Mouse (Mus musculus) olfactory bulb, adult 2 months (tissue): ENCODE measurements at regions not wholly inside any gene's neighbourhood (a gene's known extent, or its start where the extent isn't known, plus 50 kb on each side); places are given as distances from the start of the nearest gene placed in this dataset.

Experiments used
- H3K27ac ChIP-seq: fragments of 200-500 bp; 2 replicates; pipeline ENCODE4 v1.5.1; 2012; ENCODE audit warnings: low read depth, low read length; ENCODE audit not compliant: insufficient read depth
- H3K4me1 ChIP-seq: fragments of 200-500 bp; 2 replicates; pipeline ENCODE4 v1.6.1; 2012; ENCODE audit warnings: low read length; ENCODE audit not compliant: control insufficient read depth, insufficient read depth
- H3K4me3 ChIP-seq: fragments of 200-500 bp; 2 replicates; pipeline ENCODE4 v1.5.1; 2012; ENCODE audit warnings: mild to moderate bottlenecking, low read depth, low read length, moderate library complexity; ENCODE audit not compliant: insufficient read depth
- CTCF ChIP-seq: fragments of 200-500 bp; IDR thresholded peaks from 2 replicates; pipeline ENCODE4 v1.5.1; 2012; ENCODE audit warnings: low read depth, mild to moderate bottlenecking, low read length, moderate library complexity; ENCODE audit not compliant: insufficient read depth
- POLR2A ChIP-seq: fragments of 200-500 bp; IDR thresholded peaks from 2 replicates; pipeline ENCODE4 v1.6.1; 2012; ENCODE audit warnings: mild to moderate bottlenecking, low read depth, low read length, moderate library complexity; ENCODE audit not compliant: insufficient read depth
- WGBS: fragments of 180-500 bp; shearing (Covaris S2); methylation state at CpG from one replicate; pipeline ENCODE4 v1.1.7; 2018; 5-methylcytosine and 5-hydroxymethylcytosine counted together

DNA sequence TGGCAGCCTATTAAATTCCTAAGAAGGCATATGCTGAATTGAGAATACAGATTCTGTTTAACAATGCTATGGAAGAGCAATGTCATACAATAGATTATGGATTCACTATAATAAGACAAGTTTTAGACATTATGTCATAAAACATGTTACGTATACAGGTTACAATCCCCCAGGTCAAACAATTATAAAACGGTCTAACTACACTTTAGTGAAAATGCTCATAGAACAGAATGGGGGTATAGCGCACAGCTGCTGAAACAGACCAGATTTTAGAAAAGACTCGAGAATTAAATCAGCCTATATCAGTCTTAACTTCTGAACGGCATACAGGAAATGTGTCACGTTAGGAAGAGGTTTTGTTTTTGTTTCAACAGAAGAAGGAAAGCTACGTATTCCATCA lies 660.5 kb upstream of the Sel1l start:
- no peaks in the 10 kb centered on the region for H3K4me1 ChIP-seq
- H3K27ac ChIP-seq, result no peak overlapping the region
- TF ChIP-seq CTCF, result no peak
- no peak overlapping the region for H3K4me3 ChIP-seq
- 83% methylated on average over 7 of the region's 7 CpGs for WGBS

DNA sequence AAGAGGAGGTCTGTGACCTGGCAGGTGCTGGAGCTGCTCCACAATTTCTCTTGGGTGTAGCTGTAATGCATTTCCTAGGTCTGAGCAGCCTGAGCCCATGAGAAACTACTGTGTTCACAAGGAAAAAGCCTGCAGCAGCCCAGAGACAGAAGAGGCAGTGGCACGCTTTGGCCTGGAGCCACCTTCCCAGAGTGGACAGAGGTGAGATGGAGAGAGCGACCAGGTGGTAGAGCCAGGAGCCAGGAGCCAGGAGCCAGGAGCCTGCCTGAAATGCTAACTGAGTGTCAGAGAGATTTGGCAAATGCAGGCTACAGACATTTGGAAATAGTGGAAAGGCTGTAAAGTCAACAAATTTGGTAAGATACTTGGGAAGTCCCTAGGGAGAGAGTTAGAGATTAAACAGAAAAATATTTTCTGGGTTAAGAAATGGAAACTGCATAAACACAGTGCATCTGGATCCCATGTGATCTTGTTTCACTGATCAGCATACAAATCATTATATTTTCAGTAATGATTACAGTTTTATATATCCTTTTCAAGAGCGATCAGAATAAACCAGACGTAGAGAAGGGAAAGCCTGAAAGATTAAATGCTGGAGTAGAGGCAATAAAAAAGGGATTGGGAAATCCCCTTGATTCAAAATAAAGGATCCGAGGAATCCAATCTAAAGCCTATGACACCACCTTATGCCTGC lies 660.0 kb upstream of the Sel1l start:
- WGBS, result 89% methylated on average over 5 of the region's 5 CpGs
- no peak for TF ChIP-seq POLR2A
- TF ChIP-seq CTCF, result no peak
- H3K4me1 ChIP-seq, result no peaks in the 10 kb centered on the region
- H3K4me3 ChIP-seq, result no peak overlapping the region
- H3K27ac ChIP-seq, result no peak overlapping the region

DNA sequence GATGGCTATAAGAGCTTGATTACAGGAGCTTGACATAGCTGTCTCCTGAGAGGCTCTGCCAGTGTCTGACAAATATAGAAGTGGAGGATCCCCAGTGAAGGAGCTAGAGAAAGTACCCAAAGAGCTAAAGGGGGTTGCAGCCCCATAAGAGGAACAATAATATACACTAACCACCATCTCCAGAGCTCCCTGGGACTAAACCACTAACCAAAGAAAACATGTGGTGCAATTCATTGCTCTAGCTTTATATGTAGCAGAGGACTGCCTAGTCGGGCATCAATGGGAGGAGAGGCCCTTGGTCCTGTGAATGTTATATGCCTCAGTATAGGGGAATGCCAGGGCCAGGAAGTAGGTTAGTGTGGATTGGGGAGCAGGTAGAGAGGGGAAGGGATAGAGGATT lies 635.0 kb upstream of the Sel1l start:
- WGBS, result 89% methylated on average over 1 of the region's 1 CpGs
- Histone ChIP-seq H3K4me1 (no peaks in the 10 kb centered on the region), H3K4me3 (no peak overlapping the region), H3K27ac (no peak overlapping the region)
- no peak for TF ChIP-seq POLR2A
- TF ChIP-seq CTCF, result no peak

DNA sequence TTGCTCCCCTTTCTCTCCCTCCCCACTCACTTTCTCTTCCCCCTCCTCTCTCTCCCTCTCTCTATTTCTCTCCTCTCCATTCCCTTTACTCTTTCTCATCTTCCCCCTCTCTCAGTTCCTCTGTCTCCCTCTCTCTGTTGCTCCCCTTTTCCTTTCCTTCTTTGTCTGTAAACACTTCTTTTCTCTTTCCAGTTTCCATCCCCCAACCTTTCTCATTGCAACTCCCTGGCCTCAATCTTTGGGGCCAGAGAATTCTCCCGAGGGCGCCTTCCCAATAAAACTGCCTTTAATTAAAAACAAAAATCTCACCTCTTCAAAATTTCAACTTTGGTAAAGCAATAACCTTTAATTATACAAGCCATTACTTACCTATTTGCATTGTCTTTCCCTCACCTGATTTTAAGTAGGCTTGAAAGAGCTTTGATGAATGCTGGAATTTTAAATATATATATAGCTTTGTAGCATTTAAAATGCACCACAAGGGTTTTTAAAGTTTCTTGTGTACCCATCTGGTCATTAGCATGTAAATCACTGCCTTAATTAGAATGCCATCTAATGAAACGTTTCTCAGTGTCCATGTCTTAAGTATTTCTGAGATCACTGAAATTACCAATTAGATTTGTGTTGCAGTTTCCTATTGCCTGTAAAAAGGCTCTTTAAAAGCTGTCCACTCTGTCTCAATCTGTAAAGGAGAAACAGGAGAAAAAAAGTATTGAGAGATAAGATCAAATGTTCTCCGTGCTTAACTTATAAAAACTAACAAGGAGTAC lies 625.5 kb upstream of the Sel1l start:
- WGBS, result 20% methylated on average over 4 of the region's 4 CpGs

DNA sequence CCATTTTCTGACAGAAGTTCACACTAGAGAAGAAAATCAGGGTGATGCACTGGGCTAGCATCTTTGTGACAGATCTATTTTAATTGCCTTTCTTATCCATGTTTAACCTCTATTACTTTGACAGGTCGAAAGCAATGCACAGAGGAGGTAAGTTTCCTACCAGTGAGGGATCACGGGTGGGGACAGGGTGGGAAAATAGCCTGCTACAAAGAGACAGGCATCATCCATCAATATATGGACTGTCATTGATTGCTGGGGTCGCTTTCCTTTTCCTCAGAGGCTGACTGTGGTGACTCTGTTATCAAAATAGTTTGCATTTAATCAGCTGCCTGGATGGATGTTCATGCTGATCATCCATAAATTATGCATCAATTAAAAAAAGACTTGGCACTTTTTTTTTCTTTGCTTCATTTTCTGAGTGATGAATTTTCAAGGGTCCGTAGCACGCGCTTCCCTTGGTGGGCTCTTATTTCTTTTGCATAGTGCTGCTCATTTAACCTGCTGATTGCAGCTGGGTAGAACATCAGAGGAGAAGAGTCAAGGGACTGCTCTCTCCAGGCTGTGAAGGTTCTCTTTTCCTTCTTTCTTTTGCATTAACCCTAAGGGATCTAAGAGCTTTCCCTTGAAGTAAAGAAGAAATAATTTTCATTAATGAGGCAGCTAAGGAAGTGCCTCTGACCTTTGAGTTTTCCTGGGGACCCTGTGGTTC lies 602.3 kb upstream of the Sel1l start:
- H3K4me3 ChIP-seq, result no peak overlapping the region
- WGBS, result 84% methylated on average over 6 of the region's 6 CpGs
- no peak for TF ChIP-seq CTCF
- no peak for TF ChIP-seq POLR2A
- H3K27ac ChIP-seq, result no peak overlapping the region
- no peaks in the 10 kb centered on the region for H3K4me1 ChIP-seq

More for the DNA sequence above, 625.5 kb upstream of the Sel1l start:
- H3K4me1 ChIP-seq, result no peaks in the 10 kb centered on the region
- no peak overlapping the region for H3K27ac ChIP-seq
- H3K4me3 ChIP-seq, result no peak overlapping the region
- TF ChIP-seq CTCF (no peak), POLR2A (no peak)

DNA sequence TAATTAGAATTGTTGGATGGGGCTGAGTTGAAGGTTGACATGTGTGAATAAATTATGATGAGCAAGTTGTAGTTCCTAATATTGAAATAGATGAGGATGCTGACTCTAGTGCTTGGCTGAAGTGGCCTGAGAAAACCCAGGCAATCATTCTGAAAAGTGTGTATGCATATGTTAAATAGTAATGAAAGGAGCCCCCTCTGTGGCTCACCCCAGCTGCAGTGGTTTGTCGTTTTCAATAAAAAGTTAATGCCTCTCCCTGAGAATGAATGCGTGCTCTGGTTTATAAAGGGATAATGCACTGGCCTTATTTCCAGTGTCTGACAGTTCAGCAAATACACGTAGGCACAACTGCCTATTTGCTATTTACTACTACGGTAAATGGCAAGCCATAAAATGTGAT lies 569.5 kb upstream of the Sel1l start:
- Histone ChIP-seq H3K4me3 (no peak overlapping the region), H3K4me1 (no peaks in the 10 kb centered on the region), H3K27ac (no peak overlapping the region)
- WGBS, result 54% methylated on average over 4 of the region's 4 CpGs
- TF ChIP-seq CTCF (no peak), POLR2A (no peak)

DNA sequence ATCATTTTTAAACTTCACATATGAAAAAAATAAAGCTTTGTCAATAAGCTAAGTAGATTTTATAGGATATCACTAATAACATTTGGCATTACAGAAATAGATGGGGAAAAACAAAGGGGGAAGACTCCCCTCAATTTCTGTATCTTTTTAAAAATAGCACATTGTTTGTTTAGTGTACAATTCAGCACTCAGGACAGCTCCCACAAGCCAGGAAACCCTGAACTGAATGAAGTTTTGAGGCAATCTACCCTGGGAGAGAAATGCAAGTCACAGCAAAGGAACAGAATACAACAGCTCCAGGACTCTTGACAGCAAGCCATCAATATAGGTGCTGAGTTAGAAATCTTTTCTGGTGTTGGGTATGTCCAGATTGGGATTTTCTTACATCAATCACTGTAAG lies 556.5 kb upstream of the Sel1l start:
- H3K4me3 ChIP-seq, result no peak overlapping the region
- H3K4me1 ChIP-seq, result no peaks in the 10 kb centered on the region
- TF ChIP-seq CTCF, result no peak
- TF ChIP-seq POLR2A, result no peak
- H3K27ac ChIP-seq, result no peak overlapping the region

DNA sequence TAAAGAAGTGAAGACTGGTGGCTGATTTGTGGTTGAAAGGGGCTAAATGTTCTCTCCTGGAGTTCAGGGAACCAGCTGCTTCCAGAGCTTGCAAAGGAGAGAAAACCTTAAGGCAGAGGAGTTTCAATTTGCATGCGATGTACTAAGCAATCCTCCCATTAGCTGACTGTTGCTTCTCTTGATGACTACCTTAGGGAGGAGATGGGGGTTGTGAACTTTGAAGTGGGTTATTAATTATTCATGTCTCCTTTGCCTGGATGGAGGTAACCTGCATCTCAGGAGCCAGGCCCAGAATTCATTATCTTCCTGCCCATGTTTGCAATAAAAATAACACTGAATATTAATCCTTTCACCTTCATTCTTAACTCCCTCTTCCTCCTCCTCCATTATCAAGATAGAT lies 552.0 kb upstream of the Sel1l start:
- TF ChIP-seq POLR2A (no peak), CTCF (no peak)
- WGBS, result 72% methylated on average over 1 of the region's 1 CpGs
- Histone ChIP-seq H3K4me1 (no peaks in the 10 kb centered on the region), H3K27ac (no peak overlapping the region), H3K4me3 (no peak overlapping the region)

DNA sequence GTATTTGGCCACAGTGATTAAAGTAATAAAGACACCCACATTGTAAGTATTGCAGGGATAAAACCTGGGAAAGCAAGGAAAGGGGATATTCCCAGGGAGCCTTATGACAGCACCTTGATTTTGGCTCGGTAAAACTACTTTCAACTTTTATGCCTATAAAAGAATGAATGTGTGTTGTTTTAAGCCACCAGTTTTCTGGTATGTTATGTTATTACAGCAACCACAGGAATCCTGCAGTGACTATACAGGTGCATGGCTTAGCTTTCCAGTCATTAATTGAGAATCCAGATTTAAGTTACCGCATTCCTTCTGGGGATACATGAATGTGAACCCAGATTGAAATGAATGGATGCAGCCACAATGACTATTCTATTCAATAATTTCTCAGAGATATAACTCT lies 537.2 kb upstream of the Sel1l start:
- no peak for TF ChIP-seq CTCF
- TF ChIP-seq POLR2A, result no peak
- Histone ChIP-seq H3K27ac (no peak overlapping the region), H3K4me1 (no peaks in the 10 kb centered on the region), H3K4me3 (no peak overlapping the region)
- WGBS, result 92% methylated on average over 2 of the region's 2 CpGs
